Mouse (Mus musculus) forebrain, embryonic 15.5 days (tissue): ENCODE measurements around the gene Ngdn. TPM values are rescaled to one million over a fixed set of nuclear protein-coding genes. Genes with fewer than 3 reads are reported as not detected.
A peak's percentile ranks its signal among the peaks of the same experiment; 100 is the strongest.
"Not testable (repeated sequence)": the region's sequence is repeated elsewhere in the genome, so short reads cannot be mapped to it uniquely, and the experiment has no call there.

Source experiments
- ATAC-seq: fragments of 200-750 bp; cut with Nextera tagmentation; replicated peaks from 2 replicates; pipeline ENCODE4 v1.8.0; 2017; ENCODE audit warnings: mild to moderate bottlenecking, moderate TSS enrichment, moderate library complexity
- H3K27ac ChIP-seq: fragments of 300-500 bp; sonication (generic); replicated peaks from 2 replicates; pipeline ENCODE4 v1.5.1; 2015; ENCODE audit warnings: mild to moderate bottlenecking, inconsistent platforms
- H3K27me3 ChIP-seq: fragments of 300-500 bp; sonication (generic); 2 replicates; pipeline ENCODE4 v1.6.1; 2015; ENCODE audit warnings: inconsistent platforms
- H3K36me3 ChIP-seq: fragments of 300-500 bp; sonication (generic); 2 replicates; pipeline ENCODE4 v1.6.1; 2015; ENCODE audit warnings: mild to moderate bottlenecking, inconsistent platforms
- H3K4me1 ChIP-seq: fragments of 300-500 bp; sonication (generic); 2 replicates; pipeline ENCODE4 v1.6.1; 2015; ENCODE audit warnings: inconsistent platforms
- H3K4me2 ChIP-seq: fragments of 300-500 bp; sonication (generic); replicated peaks from 2 replicates; pipeline ENCODE4 v1.6.1; 2015; ENCODE audit warnings: mild to moderate bottlenecking, inconsistent platforms
- H3K4me3 ChIP-seq: fragments of 300-500 bp; sonication (generic); 2 replicates; pipeline ENCODE4 v1.5.1; 2015; ENCODE audit warnings: mild to moderate bottlenecking, inconsistent platforms
- H3K9ac ChIP-seq: fragments of 300-500 bp; sonication (generic); replicated peaks from 2 replicates; pipeline ENCODE4 v1.6.1; 2015; ENCODE audit warnings: mild to moderate bottlenecking, inconsistent platforms
- H3K9me3 ChIP-seq: fragments of 300-500 bp; sonication (generic); 2 replicates; pipeline ENCODE4 v1.6.1; 2016; ENCODE audit warnings: inconsistent platforms
- WGBS: fragments of 180-500 bp; shearing (Covaris S2); methylation state at CpG from one replicate; pipeline ENCODE4 v1.1.7; 2015; ENCODE audit warnings: mixed read lengths; 5-methylcytosine and 5-hydroxymethylcytosine counted together
- polyA plus RNA-seq: library from polyadenylated mRNA; unstranded; fragments of >200 nt; fragmentation: Nextera tagmentation; extraction: Ambion mirVana; gene quantifications from 2 replicates; pipeline ENCODE4 v1.2.1, GENCODE M21; 2015

Ngdn gene
- polyA plus RNA-seq, 1 experiment from 2014 or later: 67.1 TPM

DNA sequence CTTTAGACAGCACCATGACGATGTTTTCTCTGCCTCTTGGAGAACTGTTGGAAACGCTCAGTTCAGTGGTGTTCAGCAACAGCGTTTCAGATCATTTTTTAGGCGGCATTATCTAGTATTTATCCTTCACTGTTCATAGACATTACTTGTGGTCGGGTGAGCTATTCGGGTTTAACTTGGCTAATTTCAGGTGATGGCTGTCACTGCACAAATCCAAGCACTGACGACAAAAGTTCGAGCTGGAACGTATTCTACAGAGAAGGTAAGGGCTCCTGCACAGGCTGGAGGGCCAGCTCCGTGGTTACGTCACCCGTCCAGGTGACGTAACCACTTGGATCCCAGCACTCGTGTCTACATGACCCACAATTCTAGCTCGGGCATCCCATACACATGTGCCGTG is 1.6 kb downstream of the Ngdn start:
- H3K27ac ChIP-seq: no peak overlapping the region
- no peak overlapping the region for H3K4me2 ChIP-seq
- H3K9me3 ChIP-seq: no peaks in the 10 kb centered on the region
- peaks cover 22% of the 10 kb centered on the region for H3K36me3 ChIP-seq
- no peaks in the 10 kb centered on the region for H3K27me3 ChIP-seq
- no peak for ATAC-seq
- 0 out of 2 replicates have a peak overlapping the region, but pooled peaks have one; percentile 7 for H3K9ac ChIP-seq
- 93% methylated on average over 16 of the region's 16 CpGs for WGBS
- peaks cover 19% of the 10 kb centered on the region for H3K4me1 ChIP-seq
- H3K4me3 ChIP-seq: no peak overlapping the region

GRCm38 (mm10) chr14:55020394-55020793 is 5.1 kb downstream of the Ngdn start:
- H3K4me2 ChIP-seq: no peak overlapping the region
- no peaks in the 10 kb centered on the region for H3K9me3 ChIP-seq
- no peak overlapping the region for H3K4me3 ChIP-seq
- 71% methylated on average over 9 of the region's 9 CpGs for WGBS
- no peaks in the 10 kb centered on the region for H3K27me3 ChIP-seq
- no peak overlapping the region for H3K27ac ChIP-seq
- ATAC-seq: no peak
- H3K9ac ChIP-seq: no peak overlapping the region
- peaks cover 16% of the 10 kb centered on the region for H3K4me1 ChIP-seq
- peaks cover 50% of the 10 kb centered on the region for H3K36me3 ChIP-seq

GRCm38 (mm10) chr14:55023011-55023410 is 7.8 kb downstream of the Ngdn start:
- Histone ChIP-seq H3K27me3 (no peaks in the 10 kb centered on the region), H3K9me3 (no peaks in the 10 kb centered on the region), H3K4me1 (peaks cover 13% of the 10 kb centered on the region), H3K9ac (no peak overlapping the region), H3K36me3 (peaks cover 47% of the 10 kb centered on the region), H3K27ac (no peak overlapping the region), H3K4me2 (no peak overlapping the region), H3K4me3 (no peak overlapping the region)
- no peak for ATAC-seq
- WGBS: 90% methylated on average over 15 of the region's 15 CpGs

DNA sequence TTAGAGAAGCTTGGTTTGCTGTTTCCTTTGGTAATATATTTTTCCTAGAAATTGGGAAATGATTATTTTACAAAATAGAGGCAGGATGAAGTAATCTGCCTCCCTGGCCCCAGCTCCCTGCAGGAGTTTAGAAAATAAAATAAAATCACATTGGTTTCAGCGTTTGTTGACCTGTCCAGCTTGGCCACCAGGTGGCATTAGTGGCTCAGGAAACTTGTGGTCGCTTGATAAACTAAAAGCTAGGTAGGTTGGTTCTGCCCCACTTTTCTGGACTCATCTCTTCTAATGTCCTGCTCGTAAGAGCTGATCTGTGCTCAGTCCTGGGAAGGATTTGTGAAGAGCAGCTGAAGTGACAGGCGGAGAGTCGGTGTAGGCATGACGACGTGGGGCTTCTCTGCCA is 9.0 kb downstream of the Ngdn start:
- peaks cover 25% of the 10 kb centered on the region for H3K4me1 ChIP-seq
- H3K36me3 ChIP-seq: peaks cover 47% of the 10 kb centered on the region
- no peaks in the 10 kb centered on the region for H3K27me3 ChIP-seq
- ATAC-seq: 0 out of 2 replicates have a peak, but pooled peaks have one; percentile 16
- H3K27ac ChIP-seq: no peak overlapping the region
- no peak overlapping the region for H3K4me2 ChIP-seq
- H3K4me3 ChIP-seq: no peak overlapping the region
- 57% methylated on average over 7 of the region's 7 CpGs for WGBS
- no peak overlapping the region for H3K9ac ChIP-seq
- no peaks in the 10 kb centered on the region for H3K9me3 ChIP-seq

- Histone ChIP-seq H3K9me3 (no peaks in the 10 kb centered on the region), H3K4me3 (no peak overlapping the region), H3K4me1 (peaks cover 34% of the 10 kb centered on the region), H3K4me2 (no peak overlapping the region), H3K9ac (no peak overlapping the region), H3K27me3 (no peaks in the 10 kb centered on the region), H3K36me3 (peaks cover 43% of the 10 kb centered on the region), H3K27ac (no peak overlapping the region)
- ATAC-seq: no peak
- WGBS: 79% methylated on average over 5 of the region's 5 CpGs
Measured at GRCm38 (mm10) chr14:55025527-55025926, 10.3 kb downstream of the Ngdn start.

DNA sequence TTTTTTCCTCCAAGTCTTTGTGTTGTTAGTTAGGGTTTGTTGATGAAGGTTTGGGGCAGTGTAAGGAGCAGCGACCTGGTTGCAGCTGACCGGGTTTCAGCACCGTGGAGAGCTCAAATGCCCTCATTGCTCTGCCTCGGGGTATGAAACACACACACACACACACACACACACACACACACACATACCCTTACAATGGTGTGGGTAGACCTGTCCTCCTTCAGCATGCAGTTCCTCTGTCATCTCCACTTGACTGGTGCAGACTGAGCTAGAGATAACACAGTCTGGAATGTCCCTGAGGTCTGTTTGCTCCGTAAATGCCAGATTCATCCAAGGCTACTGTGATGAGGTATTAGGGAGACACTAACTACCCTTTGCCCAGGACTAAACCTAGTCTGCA is 12.0 kb downstream of the Ngdn start:
- WGBS: 10% methylated on average over 5 of the region's 5 CpGs
- H3K4me2 ChIP-seq: peak overlapping the region; percentile 9; the same call in 1 of the 2 replicates
- ATAC-seq: peak; percentile 10; the same call in 1 of the 2 replicates
- peaks cover 26% of the 10 kb centered on the region for H3K36me3 ChIP-seq
- H3K9ac ChIP-seq: peak overlapping the region; percentile 3; the same call in 1 of the 2 replicates
- H3K4me1 ChIP-seq: peaks cover 40% of the 10 kb centered on the region
- H3K27me3 ChIP-seq: no peaks in the 10 kb centered on the region
- H3K27ac ChIP-seq: peak overlapping the region; percentile 94
- H3K9me3 ChIP-seq: no peaks in the 10 kb centered on the region
- no peak overlapping the region for H3K4me3 ChIP-seq

DNA sequence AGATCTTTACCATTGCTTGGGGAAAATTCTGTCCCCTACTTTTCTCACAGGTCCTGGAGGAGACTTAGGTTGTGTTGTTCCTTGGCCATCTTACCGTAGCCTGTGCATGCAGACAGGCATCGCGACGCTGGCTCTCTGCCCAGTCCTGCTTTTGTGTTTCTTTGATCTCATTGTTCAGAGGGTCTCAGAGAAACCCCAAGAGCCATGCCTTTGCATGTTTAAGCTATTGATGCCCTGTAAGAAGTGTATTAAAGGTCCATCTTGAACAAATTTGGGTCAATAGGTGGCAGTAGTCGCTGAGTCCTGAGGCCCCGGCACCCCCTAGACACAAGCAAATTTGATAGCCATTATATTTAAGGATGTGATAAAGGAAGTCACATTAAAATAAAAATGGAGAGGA is 12.4 kb downstream of the Ngdn start:
- Histone ChIP-seq H3K4me2 (peak overlapping the region; percentile 9; the same call in 1 of the 2 replicates), H3K27ac (peak overlapping the region; percentile 94), H3K27me3 (no peaks in the 10 kb centered on the region), H3K4me1 (peaks cover 44% of the 10 kb centered on the region), H3K4me3 (no peak overlapping the region), H3K9ac (peak overlapping the region; percentile 3; the same call in 1 of the 2 replicates), H3K9me3 (no peaks in the 10 kb centered on the region), H3K36me3 (peaks cover 22% of the 10 kb centered on the region)
- 1% methylated on average over 6 of the region's 6 CpGs for WGBS
- ATAC-seq: peak; percentile 26

DNA sequence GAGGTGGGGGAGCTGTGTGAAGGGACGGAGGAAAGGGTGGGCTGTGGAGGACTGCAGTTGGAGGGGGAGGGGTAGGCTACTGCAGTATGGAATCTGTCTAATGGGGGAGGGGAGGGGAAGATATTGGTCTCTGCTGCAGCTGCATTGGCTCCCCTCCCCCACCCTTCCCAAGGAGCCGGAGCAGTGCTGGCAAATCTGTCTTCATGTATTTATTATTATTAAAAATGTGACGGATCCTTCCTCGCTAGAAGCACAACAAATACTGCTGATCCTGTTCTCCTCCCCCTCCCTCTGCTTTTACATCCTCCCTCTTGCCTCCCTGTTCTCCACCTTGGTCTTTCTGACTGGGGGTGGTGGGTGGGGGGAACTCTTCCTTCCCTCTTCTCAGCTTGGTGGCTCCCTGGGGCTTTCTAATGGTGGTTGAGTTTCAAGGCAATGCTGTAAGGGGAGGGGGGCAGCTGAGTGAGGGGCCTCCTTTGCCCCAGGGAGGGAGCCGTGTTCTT is 13.1 kb downstream of the Ngdn start:
- ATAC-seq: peak; percentile 55
- Histone ChIP-seq H3K4me2 (peak overlapping the region; percentile 12), H3K27ac (peak overlapping the region; percentile 94), H3K4me3 (no peak overlapping the region), H3K4me1 (peaks cover 52% of the 10 kb centered on the region), H3K36me3 (peaks cover 15% of the 10 kb centered on the region; the same call in 1 of the 2 replicates), H3K9me3 (no peaks in the 10 kb centered on the region), H3K9ac (0 out of 2 replicates have a peak overlapping the region, but pooled peaks have one; percentile 26), H3K27me3 (no peaks in the 10 kb centered on the region)
- WGBS: 2% methylated on average over 5 of the region's 5 CpGs

GRCm38 (mm10) chr14:55029034-55029698 is 13.9 kb downstream of the Ngdn start:
- peak; percentile 24; the same call in 1 of the 2 replicates for ATAC-seq
- Histone ChIP-seq H3K27me3 (no peaks in the 10 kb centered on the region), H3K4me3 (no peak overlapping the region), H3K4me2 (peak overlapping the region; percentile 12), H3K36me3 (0 out of 2 replicates have a peak, but pooled peaks cover 9% of the 10 kb centered on the region), H3K4me1 (peaks cover 54% of the 10 kb centered on the region), H3K27ac (peak overlapping the region; percentile 94), H3K9me3 (no peaks in the 10 kb centered on the region), H3K9ac (no peak overlapping the region)
- 4% methylated on average over 11 of the region's 11 CpGs for WGBS

- Histone ChIP-seq H3K9me3 (no peaks in the 10 kb centered on the region), H3K4me1 (peaks cover 43% of the 10 kb centered on the region), H3K27me3 (no peaks in the 10 kb centered on the region), H3K4me2 (peak overlapping the region; percentile 44), H3K36me3 (no peaks in the 10 kb centered on the region), H3K4me3 (peak overlapping the region; percentile 18), H3K9ac (peak overlapping the region; percentile 46), H3K27ac (peak overlapping the region; percentile 87)
- 3% methylated on average over 19 of the region's 19 CpGs for WGBS
- ATAC-seq: peak; percentile 61
Measured at GRCm38 (mm10) chr14:55032695-55033225, 17.5 kb downstream of the Ngdn start.

DNA sequence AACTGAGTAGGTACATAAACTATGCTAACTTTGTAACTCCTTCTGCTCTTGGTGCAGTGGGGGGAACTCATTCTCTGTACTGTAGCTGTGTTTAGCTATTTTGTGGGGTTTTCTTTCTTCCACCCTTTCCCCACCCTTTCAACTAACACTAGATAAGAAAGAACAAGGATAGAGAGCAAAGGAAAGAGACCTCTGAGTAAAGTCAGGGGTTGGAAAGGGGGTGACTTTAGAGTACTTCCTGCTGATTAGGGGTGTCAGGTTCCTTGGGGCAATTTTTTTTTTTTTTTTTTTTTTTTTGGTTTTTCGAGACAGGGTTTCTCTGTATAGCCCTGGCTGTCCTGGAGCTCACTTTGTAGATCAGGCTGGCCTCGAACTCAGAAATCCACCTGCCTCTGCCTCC is 28.4 kb downstream of the Ngdn start:
- not testable (repeated sequence) for H3K27ac ChIP-seq, H3K4me2 ChIP-seq, H3K4me1 ChIP-seq, H3K27me3 ChIP-seq, H3K9ac ChIP-seq, H3K36me3 ChIP-seq, ATAC-seq, H3K9me3 ChIP-seq, H3K4me3 ChIP-seq
- WGBS: 100% methylated on average over 1 of the region's 2 CpGs

DNA sequence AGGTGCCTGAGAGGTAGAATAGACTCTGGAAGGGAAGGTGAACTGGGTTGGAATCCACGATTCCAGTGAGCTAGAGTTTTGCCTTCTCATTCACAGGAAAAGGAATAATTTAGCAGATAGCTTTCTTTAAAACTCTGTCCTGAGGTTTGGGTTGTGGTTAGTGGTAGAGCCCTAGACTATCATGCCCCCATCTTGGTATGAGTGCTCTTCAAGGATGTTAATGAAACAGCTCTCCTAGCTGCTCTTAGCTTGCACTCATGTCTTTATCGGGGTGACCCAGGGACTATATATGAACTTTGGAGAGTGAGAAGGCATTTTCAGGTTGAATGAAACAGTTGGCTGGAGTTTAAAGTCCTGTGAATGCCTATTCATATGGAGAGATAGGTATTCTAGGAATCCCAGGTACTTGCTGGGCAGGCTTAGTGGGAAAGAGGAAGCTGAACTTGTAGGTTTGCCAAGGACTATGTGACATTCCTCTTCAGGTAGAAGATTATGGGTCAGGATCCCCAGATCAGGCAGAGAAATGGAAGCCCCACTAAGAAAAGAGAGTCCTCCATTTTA is 32.8 kb downstream of the Ngdn start:
- Histone ChIP-seq H3K9ac (no peak overlapping the region), H3K9me3 (no peaks in the 10 kb centered on the region), H3K4me3 (no peak overlapping the region), H3K27ac (0 out of 2 replicates have a peak overlapping the region, but pooled peaks have one; percentile 8), H3K4me1 (peaks cover 18% of the 10 kb centered on the region), H3K4me2 (no peak overlapping the region), H3K27me3 (no peaks in the 10 kb centered on the region), H3K36me3 (no peaks in the 10 kb centered on the region)
- ATAC-seq: no peak
- WGBS: 80% methylated on average over 2 of the region's 2 CpGs
